Mouse (Mus musculus) left cerebral cortex, adult 18-20 months (tissue): ENCODE measurements around the gene Gm38655. TPM values are rescaled to one million over a fixed set of nuclear protein-coding genes. Genes with fewer than 3 reads are reported as not detected.
A peak's percentile ranks its signal among the peaks of the same experiment; 100 is the strongest.
"Not testable (repeated sequence)": the region's sequence is repeated elsewhere in the genome, so short reads cannot be mapped to it uniquely, and the experiment has no call there.

Experiments used
- DNase-seq, 2 experiments: peaks; one replicate each; pipeline ENCODE4 v3.0.0; 2021 to 2022; ENCODE audit warnings: low spot score in 2 of 2, mixed read lengths in 1 of 2
- total RNA-seq, 2 experiments: library from RNA; stranded (reverse); gene quantifications; 2 replicates each; pipeline ENCODE4 v1.2.3; 2021

Gene Gm38655
- total RNA-seq, 2 experiments from 2014 or later: not detected

GRCm38 (mm10) chr17:25172558-25172957, 2.7 kb downstream of the Gm38655 start:
- no peak for DNase-seq

DNA sequence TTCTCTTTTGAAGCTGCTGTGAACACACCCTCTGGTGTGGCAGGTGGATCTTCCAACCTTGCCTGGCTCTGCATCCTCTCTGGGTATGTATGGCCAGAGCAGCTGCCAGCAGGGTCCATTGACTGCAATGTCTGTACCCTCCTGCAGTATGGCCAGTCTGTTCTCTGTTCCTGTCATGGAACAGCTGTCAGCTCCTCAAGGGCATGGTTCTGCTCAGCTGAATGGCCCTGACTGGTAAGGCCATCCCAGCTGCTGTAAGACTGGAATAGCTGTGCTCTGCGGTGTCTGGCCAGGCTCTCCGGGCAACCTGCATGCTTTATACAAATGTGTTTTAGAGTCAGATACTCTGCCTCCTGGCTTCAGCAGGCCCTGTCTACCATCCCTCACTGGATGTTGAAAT, 5.6 kb downstream of the Gm38655 start:
- no peak for DNase-seq

DNA sequence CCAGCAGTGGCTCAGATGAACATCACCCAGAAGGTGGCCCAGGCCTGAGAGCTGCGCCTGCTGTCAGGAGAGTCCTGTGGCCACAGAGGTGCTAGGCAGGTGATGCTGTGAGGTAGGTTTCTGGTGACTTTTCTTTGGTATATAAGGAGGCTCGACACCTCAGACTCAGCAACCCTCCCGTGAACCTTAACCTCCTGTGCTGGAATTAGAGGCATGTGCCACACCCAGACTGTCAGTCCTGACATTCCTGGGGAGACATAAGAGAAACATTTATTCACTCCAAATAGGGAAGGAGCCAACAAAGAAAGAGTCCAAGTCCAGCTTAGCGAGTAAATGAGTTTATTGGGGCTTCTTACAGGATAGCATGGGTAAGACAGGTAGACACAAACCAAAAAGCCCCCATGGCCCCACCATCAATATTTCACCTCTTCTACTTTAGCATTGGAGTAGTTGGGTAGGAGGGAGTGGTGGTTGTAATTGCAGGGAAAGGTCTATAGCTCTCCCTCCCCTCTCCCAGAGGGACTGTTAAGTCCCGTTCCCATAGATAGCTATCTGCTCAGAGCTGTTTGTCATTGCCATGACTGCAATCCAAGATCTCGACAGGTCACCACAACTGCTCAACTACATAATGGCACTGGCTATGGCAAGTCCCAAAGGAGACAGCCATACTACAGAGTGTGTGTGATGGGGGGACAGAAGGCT, 9.2 kb downstream of the Gm38655 start:
- no peak for DNase-seq

- DNase-seq: no peak
Observed at GRCm38 (mm10) chr17:25164770-25165169, 10.5 kb downstream of the Gm38655 start.

- no peak for DNase-seq
Observed at GRCm38 (mm10) chr17:25163387-25163786, 11.9 kb downstream of the Gm38655 start.

- DNase-seq: no peak
Observed at GRCm38 (mm10) chr17:25162161-25162560, 13.1 kb downstream of the Gm38655 start, which contains the start of gene Ccdc154. Ccdc154 (plus strand) TSS chr17:25162461.

DNA sequence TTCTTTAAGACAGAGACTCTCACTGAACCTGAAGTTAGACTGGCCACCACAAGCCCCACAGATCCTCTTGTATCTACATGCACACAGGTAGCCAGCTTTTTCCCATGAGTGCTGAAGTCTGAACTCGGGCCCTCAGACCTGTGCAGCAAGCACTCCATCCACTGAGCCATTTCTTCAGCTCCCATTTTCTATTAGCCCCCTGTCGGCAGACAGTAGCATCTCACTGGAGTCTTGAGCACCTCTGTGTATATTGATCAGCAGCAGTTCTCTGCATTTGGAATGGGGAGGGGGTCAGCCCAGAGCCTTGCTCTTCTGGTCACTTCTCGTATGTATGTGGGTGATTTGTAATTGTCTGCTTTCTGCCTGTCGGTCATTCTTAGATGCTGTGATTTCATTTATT, 35.3 kb downstream of the Gm38655 start:
- no peak for DNase-seq

DNA sequence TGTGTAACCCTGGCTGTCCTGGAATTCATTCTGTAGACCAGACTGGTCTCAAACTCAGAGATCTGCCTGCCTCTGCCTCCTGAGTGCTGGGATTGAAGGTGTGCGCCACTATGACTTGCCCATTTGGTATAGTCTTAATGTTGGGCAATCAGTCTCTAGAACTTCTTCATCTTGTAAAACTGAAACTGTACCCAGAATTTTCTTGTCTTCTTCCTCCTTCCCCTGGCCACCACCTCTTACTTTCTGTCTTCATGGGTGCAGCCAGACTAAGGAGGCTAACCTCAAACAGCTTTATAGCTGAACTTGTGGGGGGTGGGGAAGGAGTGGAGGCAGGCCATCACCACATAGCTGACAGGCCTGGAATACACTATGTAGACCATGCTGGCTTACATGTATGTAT, 36.5 kb downstream of the Gm38655 start:
- no peak for DNase-seq

GRCm38 (mm10) chr17:25135622-25136021, 39.6 kb downstream of the Gm38655 start:
- DNase-seq: no peak

- DNase-seq: peak; percentile 97
Observed at GRCm38 (mm10) chr17:25133275-25133698, 42.0 kb downstream of the Gm38655 start, which contains the start of gene Clcn7. Clcn7 (plus strand) TSS chr17:25133391.

- no peak for DNase-seq
Observed at GRCm38 (mm10) chr17:25130060-25130459, 45.2 kb downstream of the Gm38655 start.

- no peak for DNase-seq
Observed at GRCm38 (mm10) chr17:25127681-25128080, 47.6 kb downstream of the Gm38655 start.

DNA sequence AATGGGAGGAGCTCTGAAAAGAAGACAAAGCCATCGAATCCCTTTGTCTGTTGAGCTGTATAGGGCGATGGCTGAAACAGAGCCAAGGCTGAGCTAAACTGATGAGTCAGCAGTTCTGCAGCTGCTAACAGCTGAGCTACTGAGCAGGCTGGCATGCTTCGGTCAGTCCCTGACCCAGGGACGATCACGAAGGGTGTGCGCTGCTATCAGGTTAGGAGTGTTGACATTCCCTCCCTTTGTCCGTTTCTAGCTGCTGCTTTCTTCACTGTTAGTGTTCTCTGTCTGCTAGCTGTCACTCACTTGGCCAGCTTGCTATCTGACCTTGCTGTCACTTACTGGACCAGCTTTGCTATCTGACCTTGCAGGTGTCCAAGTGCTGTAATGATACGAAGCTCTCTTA, 48.2 kb downstream of the Gm38655 start:
- no peak for DNase-seq

DNA sequence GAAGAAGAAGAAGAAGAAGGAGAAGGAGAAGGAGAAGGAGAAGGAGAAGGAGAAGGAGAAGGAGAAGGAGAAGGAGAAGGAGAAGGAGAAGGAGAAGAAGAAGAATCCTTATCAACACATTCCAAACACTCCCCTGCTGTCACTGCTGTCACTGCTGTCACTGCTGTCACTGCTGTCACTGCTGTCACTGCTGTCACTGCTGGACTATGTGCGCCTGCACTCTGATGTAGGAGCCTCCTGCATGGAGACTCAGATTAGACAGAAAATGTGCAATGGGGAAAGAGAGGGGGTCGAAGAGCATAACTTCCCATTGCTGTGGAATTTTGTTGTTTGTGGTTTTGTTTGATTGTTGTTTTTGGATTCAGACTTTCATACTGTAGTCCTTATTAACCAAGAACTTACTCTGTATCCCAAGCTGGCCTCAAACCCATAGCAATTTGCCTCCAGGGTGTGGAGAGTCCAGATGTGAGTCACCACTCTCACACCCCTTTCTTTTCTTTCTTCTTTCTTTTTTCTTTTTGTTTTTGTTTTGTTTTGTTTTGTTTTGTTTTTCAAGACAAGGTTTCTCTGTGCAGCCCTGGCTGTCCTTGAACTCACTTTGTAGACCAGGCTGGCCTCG, 49.7 kb downstream of the Gm38655 start:
- not testable (repeated sequence) for DNase-seq

- no peak for DNase-seq
Observed at GRCm38 (mm10) chr17:25123979-25124378, 51.3 kb downstream of the Gm38655 start.

Other genes starting within 250 kb of the Gm38655 start
- 100 to 1,000 TPM; 383 to 387 TPM for gene Mapk8ip3, start 238.5 kb downstream of the Gm38655 start, total RNA-seq
- 1 to 10 TPM; 4.9 to 5.2 TPM for gene Jpt2, start 214.8 kb downstream of the Gm38655 start, total RNA-seq
- gene Cramp1l, start 159.7 kb downstream of the Gm38655 start, total RNA-seq: 10 to 100 TPM; 29.7 to 30.3 TPM
- 10 to 100 TPM; 20.1 to 20.9 TPM for gene Ift140, start 159.4 kb downstream of the Gm38655 start, total RNA-seq
- gene Tmem204, start 91.9 kb downstream of the Gm38655 start, total RNA-seq: 1 to 10 TPM; 8.9 to 9.4 TPM
- 10 to 100 TPM; 28.4 to 34.4 TPM for gene Telo2, start 59.5 kb downstream of the Gm38655 start, total RNA-seq
- under 1 TPM; 0.54 to 0.67 TPM for gene Ptx4, start 54.7 kb downstream of the Gm38655 start, total RNA-seq
- 10 to 100 TPM; 46.9 to 47.0 TPM for gene Clcn7, start 42.1 kb downstream of the Gm38655 start, total RNA-seq
- not detected for gene Ccdc154, start 13.0 kb downstream of the Gm38655 start, total RNA-seq
- gene BC003965, start 9.1 kb upstream of the Gm38655 start, total RNA-seq: 10 to 100 TPM; 17.8 to 20.5 TPM
- gene Unkl, start 12.9 kb upstream of the Gm38655 start, total RNA-seq: 10 to 100 TPM; 34.2 to 41.3 TPM
- 10 to 100 TPM; 74.7 to 77.3 TPM for gene Gnptg, start 64.7 kb upstream of the Gm38655 start, total RNA-seq
- 10 to 100 TPM; 21.0 to 24.3 TPM for gene Tsr3, start 64.7 kb upstream of the Gm38655 start, total RNA-seq
- 10 to 100 TPM; 17.5 to 18.7 TPM for gene Baiap3, start 80.9 kb upstream of the Gm38655 start, total RNA-seq
- 100 to 1,000 TPM; 218 to 227 TPM for gene Ube2i, start 99.2 kb upstream of the Gm38655 start, total RNA-seq
- not detected for gene Prss34, start 122.9 kb upstream of the Gm38655 start, total RNA-seq
- not detected for gene Prss28, start 133.2 kb upstream of the Gm38655 start, total RNA-seq
- not detected for gene Prss29, start 143.2 kb upstream of the Gm38655 start, total RNA-seq
- gene Tpsab1, start 170.1 kb upstream of the Gm38655 start, total RNA-seq: not detected
- gene Tpsb2, start 190.8 kb upstream of the Gm38655 start, total RNA-seq: not detected
- gene Tpsg1, start 193.8 kb upstream of the Gm38655 start, total RNA-seq: not detected